Mouse (Mus musculus) brain, embryonic 18.5 days (tissue): ENCODE data around the gene Atg10.

Experiments
- DNase-seq: peaks from one replicate; pipeline ENCODE4 v3.0.0-alpha.2; 2012; ENCODE audit warnings: low read depth, low spot score

Gene Atg10

DNA sequence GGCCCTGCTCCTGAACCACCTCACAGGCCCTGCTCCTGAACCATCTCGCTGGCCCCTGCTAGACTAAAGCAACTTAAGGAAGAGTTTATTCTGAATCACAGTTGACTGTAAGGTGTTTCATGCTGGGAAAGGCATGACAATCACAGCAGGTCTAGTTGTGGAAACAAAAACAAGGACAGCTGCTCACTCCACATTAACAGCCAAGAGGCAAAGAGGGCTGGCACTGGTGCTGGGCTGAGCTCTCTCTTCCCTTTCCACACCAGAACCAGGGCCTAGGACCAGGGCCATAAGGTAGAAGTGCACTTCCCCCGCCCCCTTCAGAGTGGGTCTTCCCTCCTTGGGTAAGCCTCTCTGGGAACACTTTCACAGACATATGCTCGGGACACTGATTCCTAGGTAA is 48.4 kb downstream of the Atg10 start:
- DNase-seq = no peak

GRCm38 (mm10) chr13:91171766-91172491 is 51.8 kb downstream of the Atg10 start:
- DNase-seq = no peak

- no peak for DNase-seq
Observed at GRCm38 (mm10) chr13:91171205-91171604, 52.6 kb downstream of the Atg10 start.

DNA sequence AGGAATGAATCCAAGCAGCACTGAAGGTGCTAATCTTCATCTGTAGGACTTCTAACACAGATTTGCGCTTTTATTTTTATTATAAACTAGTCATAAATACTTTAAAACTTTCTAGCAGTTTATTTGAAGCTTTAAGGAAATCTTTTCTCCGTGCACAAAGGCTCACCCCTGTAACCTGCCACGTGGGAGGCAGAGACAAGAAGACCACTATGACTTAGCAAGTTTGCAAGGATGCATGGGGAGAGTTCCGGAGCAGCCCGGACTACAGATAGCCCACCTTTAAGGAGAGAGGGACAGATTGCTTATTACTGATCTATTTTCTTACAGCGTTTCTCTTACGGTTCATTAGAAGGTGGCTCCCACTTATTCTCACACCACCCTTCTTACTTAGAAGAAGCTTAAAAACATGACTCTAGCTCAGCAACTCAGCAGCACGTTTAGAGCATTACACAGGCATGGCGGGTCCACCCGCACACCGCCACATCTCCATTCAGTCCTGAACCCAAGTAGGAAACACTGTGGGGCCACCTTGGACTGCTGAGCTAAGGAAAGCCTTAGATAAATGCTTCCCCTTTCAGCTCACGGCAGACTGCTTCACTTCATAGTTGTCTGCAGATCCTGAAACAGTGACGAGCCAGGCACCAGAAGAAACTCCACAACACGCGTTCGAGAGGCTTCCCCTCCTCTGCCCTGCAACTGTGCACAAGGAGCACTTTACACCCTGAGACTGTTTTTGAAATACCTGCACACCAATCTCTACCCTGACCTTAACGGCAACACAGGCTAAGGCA is 54.0 kb downstream of the Atg10 start:
- no peak for DNase-seq

DNA sequence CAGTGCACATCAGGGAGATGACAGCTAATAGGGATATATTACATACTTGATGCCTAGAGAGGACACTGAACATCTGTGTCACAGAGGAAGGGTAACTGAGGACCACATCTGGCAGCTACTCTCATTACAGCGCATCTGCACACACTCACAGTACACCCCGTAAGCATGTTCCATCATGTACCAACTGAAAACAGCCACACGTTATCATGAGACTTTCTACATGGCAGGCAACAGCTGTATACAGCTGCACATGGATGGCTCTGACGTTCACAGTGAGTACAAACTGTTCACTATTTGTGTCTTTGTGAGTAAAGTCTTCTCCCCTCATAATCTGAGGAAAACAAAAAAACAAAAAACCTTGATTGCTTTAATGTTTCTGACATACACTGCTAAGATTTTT is 55.3 kb downstream of the Atg10 start:
- DNase-seq = no peak

DNA sequence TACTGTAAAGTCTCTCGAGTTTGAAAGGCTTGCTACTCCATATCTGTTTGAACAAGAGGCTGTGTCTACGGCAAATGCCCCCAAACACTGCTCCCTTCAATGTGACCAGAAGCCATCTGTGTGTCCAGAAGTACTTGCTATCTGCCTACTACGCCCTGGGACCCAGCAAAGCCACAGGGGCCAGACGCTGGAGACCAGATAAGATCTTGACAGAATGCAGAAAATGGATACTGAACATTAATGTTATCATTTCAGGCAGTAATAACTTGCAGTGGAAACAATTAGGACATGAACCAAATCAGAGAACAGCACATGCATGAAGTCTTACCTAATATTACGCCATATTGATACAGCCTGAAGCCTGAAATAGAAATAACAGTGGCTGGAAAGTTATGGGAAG is 56.2 kb downstream of the Atg10 start:
- DNase-seq = no peak

GRCm38 (mm10) chr13:91166286-91166685 is 57.5 kb downstream of the Atg10 start:
- no peak for DNase-seq

GRCm38 (mm10) chr13:91165200-91165599 is 58.6 kb downstream of the Atg10 start:
- no peak for DNase-seq

GRCm38 (mm10) chr13:91163292-91163691 is 60.5 kb downstream of the Atg10 start:
- no peak for DNase-seq

GRCm38 (mm10) chr13:91162452-91162851 is 61.3 kb downstream of the Atg10 start:
- no peak for DNase-seq

DNA sequence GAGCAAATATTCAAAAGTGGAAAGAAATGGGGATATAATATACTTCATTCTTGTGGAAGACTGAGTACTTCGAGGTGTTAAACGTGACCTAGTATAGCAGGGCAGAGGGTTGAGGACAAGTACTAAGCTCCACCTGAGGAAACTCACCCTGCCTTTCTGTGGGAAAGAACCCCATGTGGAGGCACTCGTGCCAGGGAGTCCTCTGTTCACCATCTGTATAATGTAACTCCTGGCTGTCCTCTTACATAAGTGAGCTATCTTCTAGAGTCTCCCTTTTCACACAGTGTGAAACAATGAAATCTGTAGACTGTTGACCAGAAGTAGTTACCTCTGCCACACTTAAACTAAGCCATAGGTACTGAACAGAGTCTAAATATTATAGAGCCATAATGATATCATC is 63.2 kb downstream of the Atg10 start:
- DNase-seq = no peak

GRCm38 (mm10) chr13:91159881-91160280 is 63.9 kb downstream of the Atg10 start:
- DNase-seq = no peak

DNA sequence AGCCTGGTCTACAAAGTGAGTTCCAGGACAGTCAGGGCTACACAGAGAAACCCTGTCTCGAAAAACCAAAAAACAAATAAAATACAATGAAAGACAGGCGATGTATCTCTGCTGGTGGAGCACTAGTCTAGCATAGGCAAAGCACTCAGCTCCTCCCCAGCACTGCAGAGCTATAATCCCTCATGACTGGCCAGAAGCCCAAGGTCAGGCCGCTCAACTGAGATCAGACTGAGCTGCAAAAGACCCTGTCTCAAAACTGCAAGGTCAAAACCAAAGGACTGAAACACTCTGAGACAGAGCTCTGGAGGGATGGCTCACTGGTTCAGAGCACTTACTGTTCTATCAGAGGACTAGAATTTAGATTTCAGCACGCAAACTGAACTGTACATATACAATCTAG is 65.8 kb downstream of the Atg10 start:
- no peak for DNase-seq

- DNase-seq = no peak
Observed at GRCm38 (mm10) chr13:91157429-91157828, 66.3 kb downstream of the Atg10 start.

DNA sequence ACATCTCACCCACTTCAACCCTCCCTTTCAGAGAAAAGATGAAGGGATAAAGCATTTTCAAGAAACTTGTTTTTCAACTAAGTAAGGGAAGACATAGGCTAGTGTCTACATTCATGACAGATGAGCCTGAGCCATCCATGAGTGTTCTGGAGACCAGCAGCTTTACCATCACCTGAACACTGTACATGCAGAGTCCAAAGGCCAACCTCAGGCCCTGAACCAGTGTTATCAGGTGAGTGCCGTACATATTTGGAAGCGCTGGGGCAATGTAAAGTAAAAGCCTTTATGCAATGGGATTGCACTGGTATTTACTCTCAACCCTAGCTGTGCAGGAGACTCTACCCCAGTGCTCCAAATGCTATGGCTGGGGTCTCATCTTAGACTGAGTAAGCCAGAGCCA is 66.8 kb downstream of the Atg10 start:
- no peak for DNase-seq

GRCm38 (mm10) chr13:91156308-91156707 is 67.5 kb downstream of the Atg10 start:
- no peak for DNase-seq

DNA sequence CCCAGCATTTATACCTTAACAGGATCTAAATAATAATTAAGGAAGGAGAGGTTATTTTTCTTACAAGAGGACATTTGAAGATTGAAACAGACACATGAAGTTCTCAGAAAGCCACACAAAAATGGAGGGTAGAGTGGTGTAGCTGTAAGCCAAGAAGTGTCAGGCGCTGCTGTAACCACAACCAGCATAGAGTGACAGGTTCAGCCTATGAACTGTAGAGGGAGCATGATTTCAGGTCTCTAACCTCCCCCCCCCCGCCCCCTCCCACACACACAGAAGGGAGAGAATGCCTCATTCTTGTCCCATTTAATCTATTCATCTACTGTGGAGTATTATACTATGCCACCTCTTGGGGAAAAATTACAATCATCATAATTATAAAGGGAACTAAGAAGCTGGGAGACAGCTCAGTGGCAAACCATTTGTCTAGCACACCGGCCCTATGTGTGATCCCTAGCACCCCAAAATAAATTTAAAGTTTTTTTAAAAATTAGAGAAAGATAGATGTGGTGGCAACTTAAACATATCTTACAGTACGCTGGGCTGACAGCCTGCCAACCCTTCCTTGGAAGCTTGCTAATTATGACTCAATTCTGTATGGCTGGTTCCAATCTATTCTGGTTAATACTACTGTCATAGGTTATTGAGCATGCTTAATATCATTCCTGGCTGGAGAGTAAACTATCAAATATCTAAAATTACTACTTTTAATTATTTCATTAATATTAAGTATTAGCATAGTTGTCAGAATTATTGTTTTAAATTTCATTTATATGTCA is 68.2 kb downstream of the Atg10 start:
- DNase-seq = no peak

- no peak for DNase-seq
Observed at GRCm38 (mm10) chr13:91154622-91155021, 69.1 kb downstream of the Atg10 start.

- no peak for DNase-seq
Observed at GRCm38 (mm10) chr13:91136337-91136736, 87.4 kb downstream of the Atg10 start.

- no peak for DNase-seq
Observed at GRCm38 (mm10) chr13:91133334-91133890, 90.4 kb downstream of the Atg10 start.

DNA sequence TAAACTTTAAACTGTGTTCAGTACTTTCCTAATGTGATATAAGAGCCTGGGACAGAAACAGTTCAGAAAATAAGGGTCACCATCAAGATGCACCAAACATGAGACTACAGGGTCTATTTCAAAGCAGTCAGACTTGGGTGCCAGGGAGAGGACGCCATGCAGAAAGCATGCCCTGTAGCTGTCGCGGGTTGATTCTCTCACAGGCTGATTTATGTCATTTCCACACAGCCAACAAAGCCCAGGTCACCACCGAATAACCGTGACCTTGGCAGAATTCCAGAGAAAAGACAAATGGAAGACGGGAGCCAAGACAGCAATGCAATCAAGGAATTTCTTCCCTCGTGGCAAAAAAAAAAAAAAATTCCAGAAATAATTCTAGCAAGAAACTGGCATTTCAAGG is 94.7 kb downstream of the Atg10 start:
- no peak for DNase-seq

- DNase-seq = peak; percentile 40
Observed at GRCm38 (mm10) chr13:91128581-91128980, 95.2 kb downstream of the Atg10 start.
